Mouse (Mus musculus): ENCODE data around the gene Sergef. TPM values are rescaled to one million over a fixed set of nuclear protein-coding genes. Genes with fewer than 3 reads are reported as not detected.

Sergef gene
- total RNA-seq, 1 experiment from 2014 or later, result 13.7 TPM

DNA sequence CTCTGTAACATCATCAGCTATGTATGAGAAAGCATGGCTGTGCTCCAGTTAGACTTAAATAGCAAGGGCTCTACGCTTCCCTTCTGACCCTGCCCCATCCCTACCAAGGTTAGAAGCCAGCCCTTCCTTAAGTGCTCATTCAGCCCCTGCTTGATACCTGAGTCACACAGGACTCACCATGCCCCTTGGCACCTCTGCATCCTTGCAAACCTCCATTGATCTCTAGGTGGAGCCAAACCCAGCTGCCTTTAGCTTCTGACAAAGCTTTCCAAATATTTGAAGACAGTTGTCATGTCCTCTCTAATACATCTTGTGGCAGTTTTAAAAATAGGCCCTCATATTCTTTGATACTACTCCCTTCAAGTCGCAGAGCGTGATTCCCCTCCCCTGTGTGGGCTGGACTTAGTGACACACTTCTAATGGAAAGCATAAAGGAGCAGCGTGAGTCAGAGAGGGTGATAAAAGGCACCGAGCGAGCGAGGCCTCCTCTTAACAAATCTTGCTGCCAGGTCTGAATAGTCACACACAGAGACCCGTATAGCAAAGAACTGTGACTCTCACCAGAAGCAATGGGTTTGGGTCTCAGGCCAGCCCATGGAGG is 11.1 kb downstream of the Sergef start:
- no peak for ATAC-seq (replicated peaks in 1 of 2; ENCODE audit: insufficient read depth in 1 of 2, low FRiP score in 2 of 2, low TSS enrichment in 1 of 2, low read depth in 1 of 2, poor library complexity in 2 of 2, severe bottlenecking in 2 of 2)

DNA sequence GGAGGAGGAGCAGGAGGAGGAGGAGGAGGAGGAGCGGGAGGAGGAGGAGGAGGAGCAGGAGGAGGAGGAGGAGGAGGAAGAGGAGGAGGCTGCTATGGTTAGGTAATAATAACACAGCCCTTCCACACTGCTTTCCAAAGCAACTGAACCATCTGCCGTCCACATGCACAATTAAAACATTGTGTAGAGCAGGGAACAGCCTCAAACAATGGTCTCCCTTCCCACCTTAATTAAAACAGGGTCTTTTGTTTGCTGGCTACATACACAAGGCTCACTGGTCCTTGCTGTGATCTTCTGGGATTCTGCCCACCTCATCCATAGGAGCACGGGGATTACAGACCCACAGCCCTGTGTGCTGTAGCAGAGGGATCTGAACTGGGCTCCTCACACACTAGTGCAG is 15.6 kb downstream of the Sergef start:
- no peak for ATAC-seq (replicated peaks in 1 of 2; ENCODE audit: insufficient read depth in 1 of 2, low FRiP score in 2 of 2, low TSS enrichment in 1 of 2, low read depth in 1 of 2, poor library complexity in 2 of 2, severe bottlenecking in 2 of 2)

DNA sequence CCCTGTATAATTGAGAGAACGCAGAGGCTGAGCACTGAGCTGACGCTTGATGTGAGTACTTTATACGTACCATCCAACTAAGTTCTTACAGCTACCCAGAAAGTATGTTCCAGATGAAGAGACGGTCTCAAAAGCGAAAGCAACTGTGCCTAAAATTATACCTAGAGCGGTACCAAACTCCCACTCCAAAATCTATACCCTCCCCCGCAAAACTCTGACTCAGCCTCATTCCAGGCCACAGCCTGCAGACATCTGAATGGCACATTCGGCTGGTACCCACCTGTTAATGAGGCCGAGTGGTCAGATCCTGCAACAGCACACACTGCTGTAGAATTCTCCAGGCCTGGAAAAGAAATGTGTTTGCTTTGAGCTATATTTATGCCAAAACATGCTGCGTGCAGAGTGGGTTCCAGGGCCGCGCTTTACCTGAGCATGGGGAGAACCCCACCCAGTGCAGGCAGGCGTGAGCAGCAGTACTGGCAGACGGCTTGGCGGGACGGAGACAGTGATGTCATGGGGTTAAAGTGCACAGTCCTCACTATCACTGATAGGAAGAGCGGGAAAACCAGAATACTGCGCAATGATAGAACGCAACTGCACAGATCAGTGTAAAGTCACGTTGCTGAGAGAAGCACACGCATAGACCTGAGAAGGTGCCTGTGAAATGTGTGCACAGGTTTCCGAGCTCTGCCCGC is 21.0 kb downstream of the Sergef start:
- ATAC-seq (replicated peaks in 1 of 2; ENCODE audit: insufficient read depth in 1 of 2, low FRiP score in 2 of 2, low TSS enrichment in 1 of 2, low read depth in 1 of 2, poor library complexity in 2 of 2, severe bottlenecking in 2 of 2), result no peak

DNA sequence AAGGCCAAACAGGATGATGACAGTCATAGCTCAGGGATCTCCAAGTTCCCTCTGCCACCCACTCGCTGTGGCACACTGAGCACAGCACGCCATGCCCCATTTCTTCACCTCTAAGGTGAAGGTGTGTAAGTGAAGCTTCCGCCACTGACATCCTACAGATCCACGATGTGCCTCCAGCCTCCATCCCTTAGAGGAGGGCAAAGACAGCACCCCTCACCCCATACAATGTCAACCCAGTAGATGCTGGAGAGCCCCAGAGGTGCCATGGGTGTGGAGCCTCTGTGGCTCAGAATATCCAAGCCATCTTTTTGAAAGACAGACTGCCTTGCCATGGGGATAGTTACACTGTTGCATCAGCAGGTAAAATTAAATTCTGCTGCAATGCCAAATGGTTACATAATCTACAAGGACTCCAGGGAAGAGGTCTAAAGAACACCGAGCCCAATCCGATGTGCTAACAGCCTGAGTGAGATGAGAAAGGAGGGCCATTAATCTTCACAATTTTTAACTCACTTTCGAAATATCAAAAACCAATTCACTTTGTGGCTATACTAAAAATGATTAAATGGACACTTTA is 23.1 kb downstream of the Sergef start:
- ATAC-seq (replicated peaks in 1 of 2; ENCODE audit: insufficient read depth in 1 of 2, low FRiP score in 2 of 2, low TSS enrichment in 1 of 2, low read depth in 1 of 2, poor library complexity in 2 of 2, severe bottlenecking in 2 of 2), result no peak

DNA sequence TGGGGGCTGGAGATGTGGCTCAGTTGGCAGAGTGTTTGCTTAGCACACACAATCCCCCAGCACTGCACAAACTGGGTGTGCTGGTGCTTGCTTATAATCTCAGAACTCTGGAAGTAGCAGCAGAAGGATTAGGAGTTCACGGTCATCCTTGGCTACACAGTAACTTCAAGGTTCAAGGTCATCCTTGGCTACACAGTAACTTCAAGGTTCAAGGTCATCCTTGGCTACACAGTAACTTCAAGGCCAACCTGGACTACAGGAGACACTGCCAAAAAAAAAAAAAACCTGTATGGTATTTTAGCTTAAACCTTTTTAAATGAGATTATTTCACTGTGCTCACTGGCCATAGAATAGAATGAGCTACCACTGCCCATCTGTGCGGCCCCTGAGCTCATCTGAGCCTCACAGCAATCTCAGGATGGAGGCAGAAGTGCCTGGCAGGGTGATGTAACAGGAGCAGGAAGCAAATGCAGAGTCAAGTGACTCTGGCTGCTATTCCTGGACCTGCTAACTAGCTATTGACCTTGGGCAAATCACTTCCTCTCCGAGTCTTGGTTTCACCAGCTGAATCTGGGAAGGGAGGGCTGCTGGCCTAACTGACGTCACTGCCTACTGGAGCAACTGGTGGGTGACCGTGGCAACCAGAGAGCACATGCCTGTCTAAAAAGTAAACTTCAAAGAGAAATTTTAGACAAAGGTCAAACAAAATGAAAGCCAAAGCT is 24.2 kb downstream of the Sergef start:
- peak; percentile 52 to 62; a peak in 3 of 4 replicates for ATAC-seq (replicated peaks in 1 of 2; ENCODE audit: insufficient read depth in 1 of 2, low FRiP score in 2 of 2, low TSS enrichment in 1 of 2, low read depth in 1 of 2, poor library complexity in 2 of 2, severe bottlenecking in 2 of 2)

DNA sequence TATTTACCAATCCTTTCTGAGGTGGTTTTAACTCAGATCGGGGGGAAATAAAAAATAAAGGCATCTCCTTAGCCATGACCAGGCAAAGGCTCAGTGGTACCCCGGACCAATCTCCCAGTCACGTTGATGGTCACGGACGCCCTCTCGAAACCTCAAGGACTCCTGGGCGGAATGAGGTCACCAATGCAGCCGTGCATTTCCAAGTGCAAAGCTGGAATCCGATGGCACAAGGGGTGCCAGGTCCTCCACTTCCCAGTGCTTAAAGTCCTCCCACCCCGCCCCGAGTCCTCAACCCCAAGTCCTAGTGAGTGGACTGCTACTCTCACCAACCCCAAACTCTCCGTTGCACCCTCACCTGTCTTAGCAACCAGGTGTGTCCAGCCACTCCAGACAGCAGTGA is 25.3 kb downstream of the Sergef start:
- no peak for ATAC-seq (replicated peaks in 1 of 2; ENCODE audit: insufficient read depth in 1 of 2, low FRiP score in 2 of 2, low TSS enrichment in 1 of 2, low read depth in 1 of 2, poor library complexity in 2 of 2, severe bottlenecking in 2 of 2)

DNA sequence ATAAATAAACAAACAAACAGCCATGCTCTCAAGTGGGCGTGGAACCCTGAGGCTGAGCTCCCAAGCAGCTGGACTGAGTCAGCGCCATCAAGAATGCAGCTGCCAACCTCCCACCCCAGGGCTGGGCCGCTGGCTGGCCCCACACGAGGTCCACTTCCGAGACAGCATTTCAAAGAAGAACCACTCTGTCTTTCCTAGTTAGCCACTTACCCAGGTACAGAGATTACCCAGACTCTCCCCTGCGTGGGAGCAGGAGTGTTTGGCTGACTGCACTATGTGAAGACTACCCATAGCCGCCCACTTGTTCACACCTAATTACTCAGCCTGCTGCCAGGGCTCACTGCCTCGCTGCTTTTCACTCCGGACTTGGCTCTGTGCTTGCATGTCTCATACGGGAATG is 26.5 kb downstream of the Sergef start:
- ATAC-seq (replicated peaks in 1 of 2; ENCODE audit: insufficient read depth in 1 of 2, low FRiP score in 2 of 2, low TSS enrichment in 1 of 2, low read depth in 1 of 2, poor library complexity in 2 of 2, severe bottlenecking in 2 of 2), result no peak

DNA sequence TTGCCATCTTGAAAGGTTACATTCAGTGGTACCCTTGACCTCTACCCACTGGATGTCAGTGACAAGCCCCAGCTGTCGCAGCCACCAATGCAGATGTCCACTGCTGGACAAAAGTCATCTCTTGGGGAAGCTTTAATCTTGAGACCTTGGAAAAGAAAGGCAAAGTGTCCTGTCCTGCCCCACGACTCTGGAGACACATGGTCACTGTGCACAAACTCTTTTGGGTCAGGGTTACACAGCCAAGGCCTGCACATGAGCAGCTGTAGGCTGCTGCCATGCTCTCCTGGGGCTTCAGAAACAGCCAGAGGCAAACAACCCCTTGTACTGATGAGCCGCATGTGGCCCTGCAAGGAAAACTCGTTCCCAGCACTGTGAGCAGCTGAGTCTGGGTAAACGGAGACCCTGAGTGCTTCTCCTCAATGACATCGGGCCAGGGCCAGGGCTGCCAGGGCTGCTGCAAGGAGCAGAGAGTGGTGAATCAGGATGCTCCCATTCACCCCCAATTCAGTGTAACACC is 27.1 kb downstream of the Sergef start:
- ATAC-seq (replicated peaks in 1 of 2; ENCODE audit: insufficient read depth in 1 of 2, low FRiP score in 2 of 2, low TSS enrichment in 1 of 2, low read depth in 1 of 2, poor library complexity in 2 of 2, severe bottlenecking in 2 of 2), result no peak

DNA sequence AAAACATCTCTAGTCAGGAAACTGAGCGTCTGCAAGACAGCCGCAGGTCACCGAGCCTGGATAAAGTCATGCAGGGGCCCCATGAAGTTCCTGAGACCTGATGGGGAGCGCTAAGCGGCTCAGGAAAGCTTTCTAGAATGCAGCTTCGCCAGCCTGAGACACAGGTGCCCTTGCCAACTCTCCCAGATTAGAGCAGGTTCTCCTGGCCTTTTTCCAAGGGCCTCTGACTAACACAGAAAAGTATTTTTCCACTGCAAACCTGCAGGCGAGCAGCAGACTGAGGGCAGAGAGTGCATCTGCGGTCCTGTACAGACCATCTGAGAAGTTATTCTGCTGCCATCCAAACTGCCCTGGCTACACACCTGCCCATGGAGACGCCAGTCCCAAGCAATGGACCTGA is 27.6 kb downstream of the Sergef start:
- no peak for ATAC-seq (replicated peaks in 1 of 2; ENCODE audit: insufficient read depth in 1 of 2, low FRiP score in 2 of 2, low TSS enrichment in 1 of 2, low read depth in 1 of 2, poor library complexity in 2 of 2, severe bottlenecking in 2 of 2)

DNA sequence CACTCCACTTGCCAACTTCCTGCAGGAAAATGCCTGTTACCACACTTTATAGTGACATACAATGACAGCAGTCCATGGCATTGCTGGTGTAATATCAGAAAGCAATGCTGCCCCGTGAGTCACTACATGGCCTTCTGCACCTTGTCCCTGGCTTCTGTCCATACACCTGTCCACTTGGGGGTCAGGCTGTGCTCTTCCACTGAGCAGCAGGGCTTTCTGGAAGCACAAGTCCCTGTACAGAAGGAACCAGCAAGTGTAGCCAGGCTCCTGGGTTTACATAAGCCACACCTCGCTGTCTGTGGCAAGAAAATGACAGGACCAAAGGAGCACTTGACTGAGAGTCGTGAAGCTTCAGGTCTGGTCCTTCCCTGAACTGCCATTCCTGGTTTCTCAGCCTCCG is 30.3 kb downstream of the Sergef start:
- ATAC-seq (replicated peaks in 1 of 2; ENCODE audit: insufficient read depth in 1 of 2, low FRiP score in 2 of 2, low TSS enrichment in 1 of 2, low read depth in 1 of 2, poor library complexity in 2 of 2, severe bottlenecking in 2 of 2), result no peak

DNA sequence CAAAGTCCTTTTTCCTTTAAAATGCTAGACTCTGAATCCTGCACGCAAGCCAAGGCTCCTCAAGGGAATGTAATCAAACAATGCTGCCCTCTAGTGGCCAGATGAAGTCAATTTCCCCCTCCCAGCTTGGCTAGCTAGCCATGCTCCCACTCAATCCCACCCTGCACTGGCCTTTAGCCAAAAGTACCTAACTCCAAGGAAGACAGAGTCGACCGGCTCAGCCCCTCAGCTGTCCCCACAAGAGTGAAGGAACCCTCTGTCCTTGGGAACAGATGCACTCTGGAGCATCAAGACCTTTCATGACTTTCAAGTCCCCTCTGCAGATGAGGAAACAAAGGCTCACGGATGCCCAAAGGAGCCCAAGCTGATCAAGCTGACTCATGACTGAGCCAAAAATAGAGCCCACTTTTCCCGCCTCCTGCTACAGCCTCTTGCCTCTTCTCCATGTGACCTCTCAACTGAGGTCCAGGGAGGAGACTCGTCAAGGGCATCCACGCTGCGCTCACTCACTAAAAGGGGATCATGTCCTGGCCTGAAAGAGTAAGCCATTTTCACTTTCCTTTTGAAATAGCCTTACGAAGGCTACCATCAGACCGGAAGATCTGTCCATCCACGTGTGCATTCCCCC is 32.1 kb downstream of the Sergef start:
- ATAC-seq (replicated peaks in 1 of 2; ENCODE audit: insufficient read depth in 1 of 2, low FRiP score in 2 of 2, low TSS enrichment in 1 of 2, low read depth in 1 of 2, poor library complexity in 2 of 2, severe bottlenecking in 2 of 2), result peak; percentile 46 to 51; a peak in 3 of 4 replicates

DNA sequence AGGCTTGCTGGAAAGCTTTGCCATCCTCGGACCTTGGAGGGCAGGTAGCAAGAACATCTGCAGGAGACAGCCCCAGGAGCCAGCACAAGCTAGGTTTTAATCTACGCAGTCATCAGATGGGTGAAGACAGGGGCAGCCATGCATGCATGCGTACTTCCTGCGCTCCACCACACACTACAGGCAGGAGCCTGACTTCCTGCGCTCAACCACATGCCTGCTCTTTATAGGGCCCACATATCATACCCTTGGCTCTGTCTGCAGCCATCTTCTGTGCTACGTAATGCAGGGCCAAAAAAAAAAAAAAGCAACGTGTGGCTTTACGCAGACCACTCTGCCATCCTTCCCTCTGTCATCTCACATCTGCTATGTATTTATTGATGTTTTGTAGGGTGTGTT is 32.6 kb downstream of the Sergef start:
- ATAC-seq (replicated peaks in 1 of 2; ENCODE audit: insufficient read depth in 1 of 2, low FRiP score in 2 of 2, low TSS enrichment in 1 of 2, low read depth in 1 of 2, poor library complexity in 2 of 2, severe bottlenecking in 2 of 2), result peak; percentile 59 to 75

DNA sequence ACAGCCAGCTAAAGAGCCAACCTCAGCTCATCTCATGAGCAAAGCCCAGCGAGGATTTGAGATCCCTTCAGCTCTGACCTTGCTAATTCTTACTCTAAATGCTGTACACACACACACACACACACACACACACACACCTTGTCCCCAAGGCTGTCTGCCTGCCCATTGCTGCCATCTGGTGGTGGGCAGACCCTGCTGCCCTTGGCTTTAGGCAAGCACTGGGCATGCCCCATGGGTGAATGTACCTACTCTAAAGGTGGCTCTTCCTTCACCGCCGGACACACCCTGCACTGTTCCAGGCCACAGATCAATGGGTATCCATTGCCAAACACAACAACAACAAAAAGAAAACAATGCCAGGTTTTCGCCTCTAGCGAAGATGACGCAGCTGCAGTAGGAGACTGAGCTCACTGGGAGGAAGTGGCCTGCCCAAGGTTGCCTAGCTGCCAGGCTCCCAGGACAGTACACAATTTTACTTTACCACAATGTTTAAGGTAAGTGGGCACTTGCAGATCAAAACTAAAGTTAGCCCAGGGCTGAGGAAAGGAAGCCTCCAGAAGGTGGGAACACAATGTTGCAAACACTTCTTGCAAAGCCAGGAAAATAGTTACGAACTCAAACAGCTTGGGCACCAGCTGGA is 33.1 kb downstream of the Sergef start:
- peak; percentile 55 to 60; a peak in 2 of 4 replicates for ATAC-seq (replicated peaks in 1 of 2; ENCODE audit: insufficient read depth in 1 of 2, low FRiP score in 2 of 2, low TSS enrichment in 1 of 2, low read depth in 1 of 2, poor library complexity in 2 of 2, severe bottlenecking in 2 of 2)

DNA sequence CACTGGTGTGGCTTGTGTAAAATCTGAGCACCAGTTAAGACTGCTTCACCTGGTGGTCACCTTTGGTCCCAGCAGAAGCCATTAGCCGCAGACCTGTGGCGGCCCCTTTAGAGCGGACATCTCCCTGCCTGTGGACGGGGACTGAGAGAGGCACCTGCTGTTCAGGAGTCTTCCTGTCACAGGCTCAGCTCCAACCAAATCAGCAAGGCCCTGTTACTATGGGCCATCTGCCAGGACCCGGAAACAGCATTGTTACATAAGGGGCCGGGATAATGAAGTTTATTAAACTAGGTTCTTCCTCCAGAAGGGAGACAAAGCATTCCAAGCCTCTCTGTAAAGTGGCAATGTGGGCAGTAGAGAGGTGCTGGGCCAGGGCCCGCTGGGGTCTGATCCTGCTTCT is 36.6 kb downstream of the Sergef start:
- ATAC-seq (replicated peaks in 1 of 2; ENCODE audit: insufficient read depth in 1 of 2, low FRiP score in 2 of 2, low TSS enrichment in 1 of 2, low read depth in 1 of 2, poor library complexity in 2 of 2, severe bottlenecking in 2 of 2), result no peak

DNA sequence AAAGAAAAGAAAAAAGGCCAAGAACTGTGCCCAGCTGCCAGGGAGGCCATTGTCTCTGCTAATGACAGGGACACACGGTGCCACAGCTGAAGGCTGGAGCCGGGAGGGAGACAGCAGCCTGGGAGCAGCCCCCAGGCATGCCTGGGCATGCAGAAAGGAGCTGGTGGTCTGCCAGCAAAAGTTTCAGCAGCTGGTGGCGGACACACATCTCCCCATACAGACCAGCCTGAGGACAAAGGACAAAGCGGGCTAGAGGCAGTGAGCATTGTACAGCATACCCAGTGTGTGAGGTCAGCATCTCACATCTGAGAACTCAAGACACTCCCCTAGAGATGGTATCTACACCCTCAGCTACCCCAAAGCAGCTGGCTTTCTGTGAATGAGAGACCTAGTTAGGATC is 37.5 kb downstream of the Sergef start:
- ATAC-seq (replicated peaks in 1 of 2; ENCODE audit: insufficient read depth in 1 of 2, low FRiP score in 2 of 2, low TSS enrichment in 1 of 2, low read depth in 1 of 2, poor library complexity in 2 of 2, severe bottlenecking in 2 of 2), result no peak

DNA sequence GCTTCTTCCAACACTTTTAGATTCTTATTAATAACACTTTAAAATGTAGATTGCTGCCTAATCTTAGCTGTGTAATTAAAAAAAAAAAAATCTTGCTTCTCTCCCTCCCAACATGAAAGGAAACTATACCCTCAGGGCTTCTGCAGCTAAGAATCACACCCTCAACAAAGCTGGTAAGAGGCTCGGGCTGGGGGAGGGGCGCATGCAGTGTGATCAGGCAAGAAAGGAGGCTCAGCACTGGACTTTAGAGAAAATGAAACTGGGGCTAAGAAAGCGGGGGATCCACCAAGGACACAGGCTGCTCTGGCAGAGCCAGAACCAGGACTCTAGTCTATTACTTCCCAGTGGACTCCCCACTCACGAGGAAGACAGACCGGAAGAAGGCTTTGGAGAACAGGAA is 38.5 kb downstream of the Sergef start:
- ATAC-seq (replicated peaks in 1 of 2; ENCODE audit: insufficient read depth in 1 of 2, low FRiP score in 2 of 2, low TSS enrichment in 1 of 2, low read depth in 1 of 2, poor library complexity in 2 of 2, severe bottlenecking in 2 of 2), result no peak

DNA sequence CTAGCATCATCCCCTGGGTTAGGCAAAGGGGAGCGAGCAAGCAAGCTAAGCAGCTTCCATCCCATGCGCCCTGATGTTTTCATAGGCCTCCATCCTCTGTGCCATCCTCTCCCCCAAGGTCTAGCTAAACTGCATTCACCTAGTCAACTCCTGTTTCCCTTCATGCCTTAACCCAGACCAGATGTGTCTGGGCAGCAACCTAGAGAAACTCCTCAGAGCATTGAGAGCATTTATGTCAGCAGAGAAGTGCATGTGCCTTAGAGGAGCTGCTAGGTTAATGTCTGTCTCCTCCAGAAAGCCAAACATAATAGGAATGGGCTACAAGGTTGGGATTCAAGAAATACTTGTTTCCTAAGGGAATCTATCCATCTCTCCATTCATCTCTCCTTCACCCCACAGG is 42.6 kb downstream of the Sergef start:
- ATAC-seq (replicated peaks in 1 of 2; ENCODE audit: insufficient read depth in 1 of 2, low FRiP score in 2 of 2, low TSS enrichment in 1 of 2, low read depth in 1 of 2, poor library complexity in 2 of 2, severe bottlenecking in 2 of 2), result no peak
